Mouse (Mus musculus) E14TG2a.4 (cell line): ENCODE measurements around the gene Fmnl2.

Experiments
- CTCF ChIP-seq: conservative IDR thresholded peaks from 2 replicates; pipeline ENCODE4 v1.5.1; 2014; ENCODE audit warnings: low read length
- NANOG ChIP-seq: IDR thresholded peaks from 2 replicates; pipeline ENCODE4 v1.6.1; 2014; ENCODE audit warnings: borderline replicate concordance, low read length, mixed read lengths
- POU5F1 ChIP-seq: IDR thresholded peaks from 2 replicates; pipeline ENCODE4 v1.6.1; 2014; ENCODE audit warnings: low read length, borderline replicate concordance

DNA sequence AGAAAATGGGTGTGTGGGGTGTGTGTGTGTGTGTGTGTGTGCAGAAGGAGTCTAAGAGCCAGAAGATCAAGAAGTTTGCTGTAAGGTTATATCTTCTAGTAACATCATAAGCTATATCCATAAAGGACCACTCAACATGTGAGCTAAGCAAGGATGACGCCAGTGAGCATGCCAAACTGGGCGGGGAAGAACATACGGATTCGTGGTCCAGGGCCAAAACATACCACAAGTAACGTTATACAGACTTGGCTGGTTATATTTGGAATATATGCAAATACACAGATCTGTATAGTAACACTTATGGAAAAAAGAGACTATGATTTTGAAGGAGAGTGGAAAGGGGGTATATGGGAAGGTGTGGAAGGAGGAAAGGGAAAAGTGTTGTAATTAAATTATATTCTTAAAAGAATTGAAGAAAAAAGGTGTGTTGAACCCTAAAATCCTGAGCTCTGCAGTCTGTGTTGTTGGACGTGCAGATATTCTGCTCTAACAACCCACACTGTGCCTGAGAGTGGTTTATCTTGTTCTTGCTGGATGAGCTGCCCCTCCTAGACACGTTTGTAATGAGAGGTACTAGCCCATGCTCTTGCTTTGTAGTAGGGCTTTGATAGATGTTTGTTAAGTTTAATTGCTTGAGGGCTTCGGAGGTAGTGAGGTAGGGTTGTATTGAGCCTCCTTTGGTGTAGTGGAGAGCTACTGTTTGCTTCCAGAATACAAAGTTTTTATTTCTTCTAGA, 45.7 kb downstream of the Fmnl2 start:
- TF ChIP-seq CTCF (no peak), POU5F1 (no peak), NANOG (no peak)
